Mouse (Mus musculus) liver, adult 2 months (tissue): ENCODE results near the gene Psma5. TPM values are rescaled to one million over a fixed set of nuclear protein-coding genes. Genes with fewer than 3 reads are reported as not detected.

Experiments
- DNase-seq: peaks from one replicate; pipeline ENCODE4 v3.0.0-alpha.2; 2011; ENCODE audit warnings: low read depth, low spot score; ENCODE audit errors: extremely low read depth
- H3K27ac ChIP-seq: fragments of 200-500 bp; replicated peaks from 2 replicates; pipeline ENCODE4 v1.5.1; 2012; ENCODE audit warnings: low read depth, mild to moderate bottlenecking, control low read depth, inconsistent platforms, low read length; ENCODE audit not compliant: insufficient read depth
- H3K27me3 ChIP-seq: fragments of 200-500 bp; 2 replicates; pipeline ENCODE4 v1.6.1; 2012; ENCODE audit warnings: mild to moderate bottlenecking, moderate library complexity, low read length, inconsistent platforms; ENCODE audit not compliant: control insufficient read depth, insufficient read depth
- H3K36me3 ChIP-seq: fragments of 200-500 bp; 2 replicates; pipeline ENCODE4 v1.6.1; 2012; ENCODE audit warnings: low read length, inconsistent platforms; ENCODE audit not compliant: control insufficient read depth, insufficient read depth
- H3K4me1 ChIP-seq: fragments of 200-500 bp; 2 replicates; pipeline ENCODE4 v1.6.1; 2011; ENCODE audit warnings: low read length; ENCODE audit not compliant: control insufficient read depth, insufficient read depth
- H3K4me3 ChIP-seq: fragments of 200-500 bp; 2 replicates; pipeline ENCODE4 v1.5.1; 2011; ENCODE audit warnings: low read depth, mild to moderate bottlenecking, control low read depth, low read length, moderate library complexity; ENCODE audit not compliant: insufficient read depth
- H3K79me2 ChIP-seq: fragments of 200-500 bp; 2 replicates; pipeline ENCODE4 v1.6.1; 2012; ENCODE audit warnings: inconsistent platforms, mild to moderate bottlenecking, low read length, moderate library complexity; ENCODE audit not compliant: control insufficient read depth, insufficient read depth
- H3K9ac ChIP-seq: fragments of 200-500 bp; 2 replicates; pipeline ENCODE4 v1.6.1; 2012; ENCODE audit warnings: low read depth, mild to moderate bottlenecking, control low read depth, inconsistent platforms, low read length
- CTCF ChIP-seq: fragments of 200-500 bp; IDR thresholded peaks from 2 replicates; pipeline ENCODE4 v1.5.1; 2011; ENCODE audit warnings: low read depth, low read length, control low read depth
- POLR2A ChIP-seq: fragments of 200-500 bp; IDR thresholded peaks from 2 replicates; pipeline ENCODE4 v1.6.1; 2011; ENCODE audit warnings: low read length, control low read depth; ENCODE audit not compliant: insufficient read depth; ENCODE audit errors: extremely low read depth
- WGBS: fragments of 180-500 bp; shearing (Covaris S2); methylation state at CpG from one replicate; pipeline ENCODE4 v1.1.7; 2018; 5-methylcytosine and 5-hydroxymethylcytosine counted together
- polyA plus RNA-seq: library from polyadenylated mRNA; depleted of rRNA; stranded (reverse); fragments of >200 nt; gene quantifications from 2 replicates; pipeline ENCODE4 v1.2.3, GENCODE M21; 2012
- total RNA-seq: library from RNA; depleted of rRNA; stranded (reverse); fragments of >200 nt; gene quantifications from 2 replicates; pipeline ENCODE4 v1.2.3, GENCODE M21; 2014

Psma5 gene
- total and polyA plus RNA-seq, 2 experiments, result 40.5 to 86.7 TPM

- TF ChIP-seq POLR2A, result no peak
- TF ChIP-seq CTCF, result no peak
- no peak overlapping the region for H3K4me3 ChIP-seq
- WGBS, result 28% methylated on average over 7 of the region's 7 CpGs
- H3K79me2 ChIP-seq, result peaks cover 7% of the 10 kb centered on the region; the same call in 1 of the 2 replicates
- no peaks in the 10 kb centered on the region for H3K36me3 ChIP-seq
- H3K27ac ChIP-seq, result peak overlapping the region; percentile 65
- peak; percentile 73 for DNase-seq
- H3K4me1 ChIP-seq, result peaks cover 27% of the 10 kb centered on the region
- 0 out of 2 replicates have a peak overlapping the region, but pooled peaks have one; percentile 15 for H3K9ac ChIP-seq
- H3K27me3 ChIP-seq, result no peaks in the 10 kb centered on the region
These were observed 40.3 kb downstream of the Psma5 start for GRCm38 (mm10) chr3:108297050-108297419.

GRCm38 (mm10) chr3:108297603-108298553 is 41.2 kb downstream of the Psma5 start:
- H3K36me3 ChIP-seq, result no peaks in the 10 kb centered on the region
- H3K4me1 ChIP-seq, result peaks cover 27% of the 10 kb centered on the region
- peak; percentile 48 for DNase-seq
- no peaks in the 10 kb centered on the region for H3K27me3 ChIP-seq
- 27% methylated on average over 7 of the region's 7 CpGs for WGBS
- H3K27ac ChIP-seq, result peak overlapping the region; percentile 42
- no peak for TF ChIP-seq POLR2A
- TF ChIP-seq CTCF, result 0 out of 2 replicates have a peak, but pooled peaks have one; percentile 0
- H3K4me3 ChIP-seq, result no peak overlapping the region
- peaks cover 6% of the 10 kb centered on the region; the same call in 1 of the 2 replicates for H3K79me2 ChIP-seq
- no peak overlapping the region for H3K9ac ChIP-seq

GRCm38 (mm10) chr3:108300455-108301030 is 43.8 kb downstream of the Psma5 start:
- TF ChIP-seq POLR2A, result no peak
- TF ChIP-seq CTCF, result no peak

GRCm38 (mm10) chr3:108303683-108304082 is 47.0 kb downstream of the Psma5 start:
- WGBS, result 92% methylated on average over 8 of the region's 8 CpGs
- no peak overlapping the region for H3K9ac ChIP-seq

More at GRCm38 (mm10) chr3:108300455-108301030, 43.8 kb downstream of the Psma5 start:
- Histone ChIP-seq H3K4me1 (peaks cover 27% of the 10 kb centered on the region), H3K27ac (no peak overlapping the region), H3K9ac (no peak overlapping the region), H3K27me3 (no peaks in the 10 kb centered on the region), H3K4me3 (no peak overlapping the region), H3K36me3 (no peaks in the 10 kb centered on the region), H3K79me2 (peaks cover 8% of the 10 kb centered on the region; the same call in 1 of the 2 replicates)
- no peak for DNase-seq
- 74% methylated on average over 6 of the region's 6 CpGs for WGBS

GRCm38 (mm10) chr3:108304747-108305146 is 48.0 kb downstream of the Psma5 start:
- H3K9ac ChIP-seq, result no peak overlapping the region
- no peaks in the 10 kb centered on the region for H3K27me3 ChIP-seq
- H3K4me3 ChIP-seq, result no peak overlapping the region
- DNase-seq, result no peak
- WGBS, result 89% methylated on average over 4 of the region's 4 CpGs
- H3K27ac ChIP-seq, result no peak overlapping the region
- peaks cover 8% of the 10 kb centered on the region; the same call in 1 of the 2 replicates for H3K79me2 ChIP-seq
- peaks cover under 1% of the 10 kb centered on the region; the same call in 1 of the 2 replicates for H3K4me1 ChIP-seq
- H3K36me3 ChIP-seq, result no peaks in the 10 kb centered on the region
- TF ChIP-seq POLR2A (no peak), CTCF (no peak)

More at GRCm38 (mm10) chr3:108303683-108304082, 47.0 kb downstream of the Psma5 start:
- H3K27ac ChIP-seq, result no peak overlapping the region
- no peaks in the 10 kb centered on the region for H3K36me3 ChIP-seq
- H3K4me3 ChIP-seq, result no peak overlapping the region
- H3K27me3 ChIP-seq, result no peaks in the 10 kb centered on the region
- peaks cover 3% of the 10 kb centered on the region for H3K4me1 ChIP-seq
- TF ChIP-seq POLR2A, result no peak
- no peak for TF ChIP-seq CTCF
- no peak for DNase-seq
- H3K79me2 ChIP-seq, result peaks cover 8% of the 10 kb centered on the region; the same call in 1 of the 2 replicates
